Mouse (Mus musculus): Measurements from ENCODE around the gene Scaf1. TPM values are rescaled to one million over a fixed set of nuclear protein-coding genes. Genes with fewer than 3 reads are reported as not detected.
A peak's percentile ranks its signal among the peaks of the same experiment; 100 is the strongest.

The Scaf1 gene
- polyA plus RNA-seq, 1 experiment from 2014 or later, result 56.7 TPM

DNA sequence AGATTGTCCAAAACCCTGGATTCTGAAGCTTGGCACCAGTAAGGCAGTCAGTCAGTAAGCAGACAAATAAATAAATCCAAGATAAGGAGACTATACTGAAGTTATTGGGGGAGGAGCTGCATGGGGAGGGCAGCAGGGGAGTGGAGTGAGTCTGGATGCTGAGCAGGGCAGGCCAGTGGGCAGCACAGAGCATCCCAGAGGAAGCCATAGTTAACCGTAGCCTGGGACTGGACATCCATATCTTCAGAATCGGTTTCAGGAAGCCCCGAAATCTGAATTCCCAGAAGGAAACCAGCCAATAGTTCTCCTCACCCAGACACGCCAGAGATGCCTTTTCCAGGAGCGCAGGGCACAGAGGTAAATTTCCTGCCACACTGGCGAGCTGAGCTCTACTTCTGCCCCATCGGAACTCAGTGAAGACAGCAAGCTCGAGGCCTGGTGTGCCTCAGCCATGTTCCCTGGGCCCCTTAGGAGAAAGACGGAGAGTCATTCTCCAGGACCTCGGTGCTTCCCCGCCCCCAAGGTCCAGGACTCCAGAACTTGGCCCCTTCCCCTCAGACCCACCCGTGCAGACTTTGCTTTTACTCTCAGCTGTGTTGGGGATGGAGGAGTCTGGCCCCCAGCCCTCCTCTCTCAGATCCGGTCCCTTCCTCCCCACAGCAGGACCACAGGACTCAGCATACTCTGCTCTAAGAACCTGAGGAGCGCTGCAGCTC is 42.6 kb downstream of the Scaf1 start:
- Histone ChIP-seq H3K9me3 (no peaks in the 10 kb centered on the region), H3K9ac (peak overlapping the region; percentile 71), H3K4me2 (peak overlapping the region; percentile 84), H3K27ac (peak overlapping the region; percentile 89), H3K36me3 (replicated peaks) (peaks cover 24% of the 10 kb centered on the region), H3K27me3 (replicated peaks) (no peaks in the 10 kb centered on the region), H3K4me1 (peaks cover 41% of the 10 kb centered on the region), H3K4me3 (peak overlapping the region; percentile 47)
- no peak for ATAC-seq (replicated peaks)
- WGBS, result 26% methylated on average over 14 of the region's 14 CpGs

DNA sequence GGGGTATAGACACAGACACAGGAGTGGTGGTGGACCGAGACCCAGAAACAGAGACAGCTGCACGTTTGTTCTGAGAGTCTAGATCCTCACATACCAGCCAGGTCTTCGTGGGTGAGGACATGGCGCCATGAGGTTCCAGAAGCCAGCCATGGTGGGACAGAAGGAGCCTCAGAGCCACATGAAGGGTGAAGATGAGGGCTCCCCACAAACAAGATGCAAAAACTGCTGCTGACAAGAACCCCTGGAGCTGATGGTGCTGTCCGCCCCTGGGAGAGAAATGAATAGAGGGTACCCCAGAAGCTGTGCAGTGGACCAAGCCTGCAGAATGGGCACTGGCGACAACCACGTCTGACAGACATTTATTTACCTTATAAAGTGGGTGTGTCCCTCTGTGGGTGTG is 45.0 kb downstream of the Scaf1 start:
- peak overlapping the region; percentile 45 for H3K9ac ChIP-seq
- no peaks in the 10 kb centered on the region for H3K27me3 ChIP-seq (replicated peaks)
- peaks cover 41% of the 10 kb centered on the region for H3K4me1 ChIP-seq
- 70% methylated on average over 7 of the region's 7 CpGs for WGBS
- H3K9me3 ChIP-seq, result no peaks in the 10 kb centered on the region
- peak overlapping the region; percentile 47 for H3K4me3 ChIP-seq
- H3K27ac ChIP-seq, result peak overlapping the region; percentile 82
- no peak for ATAC-seq (replicated peaks)
- H3K4me2 ChIP-seq, result peak overlapping the region; percentile 59
- H3K36me3 ChIP-seq (replicated peaks), result peaks cover 4% of the 10 kb centered on the region; the same call in 1 of the 2 replicates

DNA sequence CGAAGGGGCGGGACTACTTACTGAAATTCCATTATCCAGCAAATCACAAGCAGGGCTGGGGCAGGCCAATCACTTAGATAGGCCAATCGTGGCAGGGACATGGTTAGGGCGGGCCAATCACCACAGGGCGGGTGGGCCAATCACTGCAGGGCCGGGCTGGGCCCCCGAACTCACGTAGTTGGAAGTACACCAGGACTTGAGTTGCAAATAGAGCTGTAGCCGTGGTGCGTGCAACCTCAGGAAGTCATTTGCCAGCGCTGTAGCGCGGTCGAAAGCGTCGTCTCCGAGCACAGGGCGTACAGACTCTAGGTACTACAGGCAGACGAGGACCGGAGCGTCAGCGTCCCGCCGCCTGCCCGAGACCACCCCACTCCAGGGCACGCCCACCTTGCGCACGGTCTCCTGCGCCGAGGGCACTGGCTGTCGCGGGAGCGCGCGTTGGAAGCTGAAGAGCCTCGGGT is 45.9 kb downstream of the Scaf1 start:
- H3K4me3 ChIP-seq, result peak overlapping the region; percentile 47
- under 1% methylated on average over 36 of the region's 36 CpGs for WGBS
- H3K9ac ChIP-seq, result peak overlapping the region; percentile 45
- H3K4me2 ChIP-seq, result peak overlapping the region; percentile 59
- H3K27me3 ChIP-seq (replicated peaks), result no peaks in the 10 kb centered on the region
- H3K27ac ChIP-seq, result peak overlapping the region; percentile 82
- peak; percentile 95 for ATAC-seq (replicated peaks)
- H3K9me3 ChIP-seq, result no peaks in the 10 kb centered on the region
- peaks cover 8% of the 10 kb centered on the region for H3K36me3 ChIP-seq (replicated peaks)
- peaks cover 38% of the 10 kb centered on the region for H3K4me1 ChIP-seq

DNA sequence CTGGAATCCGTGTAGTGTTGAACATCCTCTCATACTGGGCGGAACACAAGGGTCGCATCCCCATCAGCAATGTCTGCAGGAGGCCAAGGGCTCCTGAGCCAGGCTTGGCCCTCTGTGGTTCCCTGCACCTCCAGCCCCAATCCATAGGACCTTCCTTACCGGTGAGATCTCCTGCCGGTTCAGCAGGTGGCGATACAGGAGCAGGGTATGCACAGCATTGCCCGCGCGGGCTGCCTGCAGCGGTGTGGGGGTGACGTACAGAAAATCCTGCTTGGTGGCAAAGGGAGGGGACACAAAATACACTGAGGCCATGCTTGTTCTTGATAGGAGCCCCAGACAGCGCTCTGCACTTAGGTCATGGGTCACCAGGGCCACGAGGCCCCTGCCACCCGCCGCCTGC is 49.5 kb downstream of the Scaf1 start:
- Histone ChIP-seq H3K4me2 (no peak overlapping the region), H3K9ac (no peak overlapping the region), H3K4me3 (no peak overlapping the region), H3K27me3 (replicated peaks) (no peaks in the 10 kb centered on the region), H3K27ac (no peak overlapping the region), H3K36me3 (replicated peaks) (peaks cover 19% of the 10 kb centered on the region), H3K9me3 (no peaks in the 10 kb centered on the region), H3K4me1 (peaks cover 9% of the 10 kb centered on the region)
- 83% methylated on average over 15 of the region's 15 CpGs for WGBS
- ATAC-seq (replicated peaks), result no peak

- Histone ChIP-seq H3K4me1 (peaks cover 2% of the 10 kb centered on the region), H3K4me2 (no peak overlapping the region), H3K36me3 (replicated peaks) (peaks cover 20% of the 10 kb centered on the region), H3K27ac (no peak overlapping the region), H3K9me3 (no peaks in the 10 kb centered on the region), H3K4me3 (no peak overlapping the region), H3K9ac (no peak overlapping the region), H3K27me3 (replicated peaks) (no peaks in the 10 kb centered on the region)
- no peak for ATAC-seq (replicated peaks)
- WGBS, result 78% methylated on average over 7 of the region's 7 CpGs
Measured at GRCm38 (mm10) chr7:44965975-44966374, 50.2 kb downstream of the Scaf1 start.

- Histone ChIP-seq H3K4me3 (no peak overlapping the region), H3K9ac (no peak overlapping the region), H3K27ac (no peak overlapping the region), H3K27me3 (replicated peaks) (no peaks in the 10 kb centered on the region), H3K36me3 (replicated peaks) (peaks cover 26% of the 10 kb centered on the region), H3K9me3 (no peaks in the 10 kb centered on the region), H3K4me2 (no peak overlapping the region), H3K4me1 (no peaks in the 10 kb centered on the region)
- 94% methylated on average over 13 of the region's 13 CpGs for WGBS
- ATAC-seq (replicated peaks), result no peak
Measured at GRCm38 (mm10) chr7:44964990-44965389, 51.2 kb downstream of the Scaf1 start.

- no peak overlapping the region for H3K4me3 ChIP-seq
- no peaks in the 10 kb centered on the region for H3K27me3 ChIP-seq (replicated peaks)
- H3K4me1 ChIP-seq, result no peaks in the 10 kb centered on the region
- H3K9ac ChIP-seq, result no peak overlapping the region
- 91% methylated on average over 5 of the region's 5 CpGs for WGBS
- H3K4me2 ChIP-seq, result no peak overlapping the region
- ATAC-seq (replicated peaks), result no peak
- no peak overlapping the region for H3K27ac ChIP-seq
- H3K36me3 ChIP-seq (replicated peaks), result peaks cover 28% of the 10 kb centered on the region
- H3K9me3 ChIP-seq, result no peaks in the 10 kb centered on the region
Measured at GRCm38 (mm10) chr7:44962831-44963230, 53.3 kb downstream of the Scaf1 start.

- WGBS, result 85% methylated on average over 8 of the region's 8 CpGs
- ATAC-seq (replicated peaks), result no peak
- no peaks in the 10 kb centered on the region for H3K9me3 ChIP-seq
- no peak overlapping the region for H3K27ac ChIP-seq
- H3K4me3 ChIP-seq, result no peak overlapping the region
- H3K4me1 ChIP-seq, result no peaks in the 10 kb centered on the region
- H3K27me3 ChIP-seq (replicated peaks), result no peaks in the 10 kb centered on the region
- no peak overlapping the region for H3K9ac ChIP-seq
- no peak overlapping the region for H3K4me2 ChIP-seq
- peaks cover 28% of the 10 kb centered on the region for H3K36me3 ChIP-seq (replicated peaks)
Measured at GRCm38 (mm10) chr7:44962337-44962736, 53.8 kb downstream of the Scaf1 start.

DNA sequence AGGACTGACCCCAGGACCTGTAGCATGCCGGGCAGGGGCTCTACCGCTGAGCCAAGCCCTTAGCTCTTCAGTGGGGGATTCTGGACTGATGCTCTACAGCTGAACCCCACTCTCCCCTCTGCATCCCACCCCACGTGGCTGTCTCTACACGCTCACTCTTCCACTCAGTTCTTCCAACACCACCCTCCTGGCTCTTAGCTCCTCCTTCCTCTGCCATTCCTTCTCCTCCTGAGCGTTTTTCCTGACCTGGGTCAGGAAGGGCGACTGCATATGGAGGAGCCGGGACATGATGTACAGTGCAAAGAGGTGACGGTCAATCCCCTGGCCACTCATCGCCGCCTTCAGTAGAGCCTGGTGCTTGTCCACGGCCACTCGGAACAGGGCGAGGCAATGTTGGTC is 55.7 kb downstream of the Scaf1 start:
- H3K9me3 ChIP-seq, result no peaks in the 10 kb centered on the region
- H3K9ac ChIP-seq, result no peak overlapping the region
- 94% methylated on average over 13 of the region's 13 CpGs for WGBS
- H3K27ac ChIP-seq, result no peak overlapping the region
- no peak overlapping the region for H3K4me3 ChIP-seq
- peaks cover 23% of the 10 kb centered on the region for H3K36me3 ChIP-seq (replicated peaks)
- no peak for ATAC-seq (replicated peaks)
- no peaks in the 10 kb centered on the region for H3K4me1 ChIP-seq
- H3K4me2 ChIP-seq, result no peak overlapping the region
- no peaks in the 10 kb centered on the region for H3K27me3 ChIP-seq (replicated peaks)

DNA sequence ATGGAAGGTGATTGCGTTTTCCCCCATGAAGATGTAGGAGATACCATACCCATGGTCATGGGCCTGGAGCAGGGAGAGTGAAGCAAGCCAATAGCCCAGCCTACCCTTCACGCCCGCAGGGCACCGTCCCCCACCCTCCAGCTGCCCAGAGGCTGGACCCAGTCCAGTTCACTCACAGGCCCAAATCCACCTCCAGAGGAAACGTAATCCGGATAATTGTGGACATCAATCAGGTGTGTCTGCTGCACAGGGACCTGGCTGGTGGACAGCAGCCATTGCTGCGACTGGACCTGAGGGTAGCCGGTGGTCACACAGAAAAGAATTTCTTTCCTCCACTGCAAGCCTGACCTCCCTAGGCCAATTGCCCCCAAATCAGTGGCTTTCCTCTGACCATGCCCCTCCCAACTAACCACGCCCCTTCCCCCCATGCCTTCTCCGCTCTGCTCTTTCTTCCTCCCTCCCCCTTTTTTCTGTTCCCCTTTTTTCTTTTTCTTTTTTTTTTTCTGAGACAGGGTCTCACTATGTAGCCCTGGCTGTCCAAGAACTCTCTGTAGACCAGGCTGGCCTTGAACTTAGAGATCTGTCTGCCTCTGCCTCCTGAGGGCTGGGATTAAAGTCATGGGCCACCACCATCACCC is 56.2 kb downstream of the Scaf1 start:
- Histone ChIP-seq H3K27ac (no peak overlapping the region), H3K4me1 (no peaks in the 10 kb centered on the region), H3K9ac (no peak overlapping the region), H3K36me3 (replicated peaks) (peaks cover 18% of the 10 kb centered on the region; the same call in 1 of the 2 replicates), H3K4me2 (no peak overlapping the region), H3K9me3 (no peaks in the 10 kb centered on the region), H3K27me3 (replicated peaks) (no peaks in the 10 kb centered on the region), H3K4me3 (no peak overlapping the region)
- WGBS, result 92% methylated on average over 10 of the region's 10 CpGs
- ATAC-seq (replicated peaks), result no peak

DNA sequence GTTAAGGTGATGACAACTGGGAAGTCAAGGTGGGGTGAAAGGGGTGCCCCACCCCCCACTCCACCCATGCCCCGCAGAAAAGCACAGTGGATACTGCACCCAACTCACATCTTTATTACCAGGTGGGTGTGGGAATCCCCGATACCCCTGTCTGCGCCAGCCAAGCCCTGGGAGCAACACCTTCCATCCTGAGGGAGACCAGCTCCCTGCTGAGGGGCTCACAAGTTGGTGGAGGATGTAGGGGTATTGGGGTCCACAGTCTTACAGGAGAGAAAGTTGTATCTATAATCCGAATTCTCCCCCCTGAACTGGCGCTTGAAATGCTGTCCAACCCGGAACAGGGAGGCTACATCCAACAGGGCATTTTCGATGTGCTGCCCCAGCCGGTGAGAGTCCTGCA is 56.9 kb downstream of the Scaf1 start:
- H3K4me1 ChIP-seq, result no peaks in the 10 kb centered on the region
- no peak overlapping the region for H3K9ac ChIP-seq
- no peak overlapping the region for H3K4me3 ChIP-seq
- H3K27ac ChIP-seq, result no peak overlapping the region
- no peak overlapping the region for H3K4me2 ChIP-seq
- ATAC-seq (replicated peaks), result no peak
- no peaks in the 10 kb centered on the region for H3K9me3 ChIP-seq
- no peaks in the 10 kb centered on the region for H3K27me3 ChIP-seq (replicated peaks)
- WGBS, result 87% methylated on average over 8 of the region's 8 CpGs
- peaks cover 15% of the 10 kb centered on the region; the same call in 1 of the 2 replicates for H3K36me3 ChIP-seq (replicated peaks)

- Histone ChIP-seq H3K4me2 (no peak overlapping the region), H3K36me3 (replicated peaks) (peaks cover 15% of the 10 kb centered on the region; the same call in 1 of the 2 replicates), H3K27ac (no peak overlapping the region), H3K9me3 (no peaks in the 10 kb centered on the region), H3K4me3 (no peak overlapping the region), H3K4me1 (no peaks in the 10 kb centered on the region), H3K27me3 (replicated peaks) (no peaks in the 10 kb centered on the region), H3K9ac (no peak overlapping the region)
- no peak for ATAC-seq (replicated peaks)
- WGBS, result 54% methylated on average over 7 of the region's 7 CpGs
Measured at GRCm38 (mm10) chr7:44958208-44958607, 58.0 kb downstream of the Scaf1 start.

All from midbrain, embryonic 15.5 days (tissue).